Mouse (Mus musculus) ES-E14 (cell line): ENCODE measurements at regions not wholly inside any gene's neighbourhood (a gene's known extent, or its start where the extent isn't known, plus 50 kb on each side); places are given as distances from the start of the nearest gene placed in this dataset.

Experiments used
- CHD2 ChIP-seq: IDR thresholded peaks from 2 replicates; pipeline ENCODE4 v1.6.1; 2014; ENCODE audit warnings: mild to moderate bottlenecking, low read depth, low read length, inconsistent platforms
- MAFK ChIP-seq: IDR thresholded peaks from 2 replicates; pipeline ENCODE4 v1.6.1; 2014; ENCODE audit warnings: mild to moderate bottlenecking, low read depth, low read length, inconsistent platforms; ENCODE audit not compliant: insufficient read depth
- ZC3H11A ChIP-seq: IDR thresholded peaks from 2 replicates; pipeline ENCODE4 v1.6.1; 2012; ENCODE audit warnings: low read depth, mild to moderate bottlenecking, inconsistent platforms, low read length, borderline replicate concordance
- ZNF384 ChIP-seq: IDR thresholded peaks from 2 replicates; pipeline ENCODE4 v1.6.1; 2012; ENCODE audit warnings: low read depth, low read length, inconsistent platforms

DNA sequence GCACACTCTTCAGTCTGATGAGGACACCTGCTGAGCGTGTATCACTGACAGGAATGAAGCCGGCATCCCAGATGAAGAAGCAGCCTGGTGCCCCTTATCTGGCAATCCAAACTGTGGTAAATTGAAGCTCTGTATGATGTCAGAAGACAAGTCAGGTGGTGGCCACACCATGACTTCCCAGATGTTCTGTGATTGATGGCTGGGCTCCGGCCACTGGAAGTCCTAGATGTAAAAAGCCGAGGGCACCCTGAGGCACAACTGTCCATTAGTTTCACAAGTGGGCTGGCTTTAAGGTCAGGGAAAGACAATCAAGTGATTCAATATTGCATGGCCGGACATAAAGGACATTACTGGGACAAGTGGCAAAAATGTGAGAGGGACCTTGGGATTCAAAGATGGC is 74.4 kb upstream of the Errfi1 start:
- no peak for TF ChIP-seq MAFK
- no peak for TF ChIP-seq ZC3H11A
- no peak for TF ChIP-seq ZNF384
- TF ChIP-seq CHD2: no peak
